Mouse (Mus musculus): ENCODE measurements at regions not wholly inside any gene's neighbourhood (a gene's known extent, or its start where the extent isn't known, plus 50 kb on each side); places are given as distances from the start of the nearest gene placed in this dataset.

DNA sequence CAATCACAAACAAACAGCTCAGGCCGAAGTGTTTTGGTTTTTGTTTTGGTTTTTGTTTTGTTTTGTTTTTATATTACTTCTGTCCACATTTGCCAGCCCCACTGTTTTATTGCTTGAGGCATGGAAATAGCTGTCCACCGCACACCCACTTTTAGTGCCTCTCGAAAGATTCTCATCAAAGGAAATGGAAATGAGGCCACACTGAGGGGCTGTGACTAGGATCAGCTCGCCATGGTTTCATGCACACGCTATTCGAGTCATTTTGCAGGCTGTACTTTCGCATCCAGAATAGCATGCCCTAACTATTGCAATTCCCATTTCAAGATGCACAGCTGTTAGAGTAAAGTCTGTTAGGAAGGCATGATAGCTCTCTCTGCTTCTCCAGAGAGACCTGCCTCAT, 1543.4 kb upstream of the Tenm3 start:
- intact Hi-C loops (cut with DNase I): no loop called here
- DNase-seq (ENCODE audit: low spot score in 2 of 2): peak in 1 of 2 experiments; percentile 1

DNA sequence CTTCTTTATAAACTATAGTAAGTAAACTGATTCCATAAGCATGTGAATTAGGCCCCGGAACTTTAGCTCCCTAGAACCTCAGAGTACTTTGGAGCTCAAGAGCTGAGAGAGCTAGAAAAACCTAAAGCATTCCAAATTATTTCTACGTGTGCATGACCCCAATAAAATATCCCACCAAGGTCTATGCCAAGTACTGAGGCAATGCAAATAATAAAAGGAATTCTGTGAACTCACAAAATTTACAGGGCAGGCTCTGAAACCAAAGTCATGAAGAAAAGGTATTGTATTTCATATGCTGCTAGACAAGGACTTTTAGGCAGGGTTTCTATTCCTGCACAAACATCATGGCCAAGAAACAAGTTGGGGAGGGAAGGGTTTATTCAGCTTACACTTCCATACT, 1539.9 kb upstream of the Tenm3 start:
- intact Hi-C loops (cut with DNase I): no loop called here
- DNase-seq (ENCODE audit: low spot score in 2 of 2): no peak

DNA sequence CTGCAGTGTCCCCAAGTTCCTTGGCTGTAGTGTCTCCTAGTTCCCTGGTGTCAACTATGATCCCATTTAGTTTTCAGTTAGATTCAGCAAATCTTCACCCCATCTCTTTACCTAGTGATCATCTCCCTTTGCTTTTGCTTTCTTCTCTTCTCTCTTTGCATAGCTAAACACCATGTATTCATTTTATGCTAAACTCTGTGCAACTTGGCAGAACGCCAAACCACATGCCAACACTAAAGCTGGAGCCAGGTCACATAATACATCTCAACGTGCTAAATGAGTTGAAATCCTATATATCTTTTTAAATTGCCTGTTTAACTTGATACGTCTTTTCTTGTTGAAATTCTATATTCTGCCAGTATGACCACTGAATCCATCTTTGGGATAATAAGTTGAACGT, 1536.0 kb upstream of the Tenm3 start:
- intact Hi-C loops (cut with DNase I): no loop called here
- no peak for DNase-seq (ENCODE audit: low spot score in 2 of 2)

DNA sequence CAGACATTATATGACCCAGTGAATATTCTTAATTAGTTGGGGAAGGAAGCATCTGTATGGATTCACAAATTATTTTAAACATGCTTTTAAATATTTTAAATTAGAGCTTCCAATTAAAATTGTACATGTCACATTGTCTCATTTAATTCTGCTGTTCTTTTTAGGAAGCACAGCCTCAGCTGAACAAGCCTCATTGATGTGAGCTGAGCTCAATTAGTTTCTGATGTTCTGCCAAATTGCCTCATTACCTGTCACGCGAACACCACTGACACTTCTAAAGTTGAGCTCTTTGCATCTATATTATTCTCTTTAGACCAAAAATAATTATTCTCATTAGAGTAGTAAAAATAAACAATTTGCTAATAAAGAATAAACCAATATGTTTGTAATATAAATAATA, 1530.0 kb upstream of the Tenm3 start:
- intact Hi-C loops (cut with DNase I): no loop called here
- no peak for DNase-seq (ENCODE audit: low spot score in 2 of 2)

DNA sequence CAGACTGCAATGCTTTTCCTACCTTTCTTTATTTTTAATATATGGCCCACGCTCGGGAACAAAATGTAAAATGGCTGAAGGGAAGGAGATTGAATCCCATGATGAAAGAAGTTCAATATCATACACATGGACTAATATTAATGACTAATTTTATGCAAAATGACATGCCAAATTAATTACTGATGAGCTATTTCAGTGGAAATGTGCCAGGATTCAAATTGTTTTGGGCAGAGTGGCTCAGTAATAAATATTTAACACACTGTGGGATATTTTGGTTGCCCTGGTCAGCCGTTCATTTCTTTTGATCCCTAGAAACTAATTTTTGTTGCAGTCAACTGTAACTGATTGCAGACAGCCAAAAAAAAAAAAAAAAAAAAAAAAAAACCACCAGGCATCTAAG, 1482.7 kb upstream of the Tenm3 start:
- DNase-seq (ENCODE audit: low spot score in 2 of 2): no peak
- intact Hi-C loops (cut with DNase I): no loop called here

DNA sequence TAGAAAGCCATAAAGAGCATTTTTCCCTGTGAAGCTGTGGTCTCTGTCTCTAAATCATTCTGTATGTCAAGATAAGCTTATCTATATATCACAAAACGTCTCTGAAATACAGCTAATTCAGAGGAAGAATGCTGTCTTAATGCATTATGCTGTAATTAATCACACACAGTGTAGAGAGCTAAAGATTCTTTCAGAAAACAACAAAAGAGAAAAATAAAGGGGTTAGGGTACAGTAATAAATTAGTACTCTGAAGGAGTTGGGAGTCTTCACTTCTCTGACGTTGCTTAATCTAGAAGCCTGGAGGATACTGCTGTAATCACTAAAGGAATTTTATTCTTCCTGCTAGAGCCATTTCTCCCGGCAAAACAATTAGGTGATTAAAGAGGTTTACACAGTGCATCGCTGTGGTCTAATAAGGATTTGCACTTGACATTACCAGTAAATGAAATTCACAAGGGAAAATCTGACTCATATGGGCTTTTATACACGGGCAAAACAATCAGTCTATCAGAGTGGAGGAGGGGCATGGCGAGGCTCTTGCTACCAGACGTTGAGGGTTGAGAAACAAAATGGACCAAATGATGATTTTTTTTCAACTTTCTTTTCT, 1477.7 kb upstream of the Tenm3 start:
- intact Hi-C loops (cut with DNase I): no loop called here
- no peak for DNase-seq (ENCODE audit: low spot score in 2 of 2)

DNA sequence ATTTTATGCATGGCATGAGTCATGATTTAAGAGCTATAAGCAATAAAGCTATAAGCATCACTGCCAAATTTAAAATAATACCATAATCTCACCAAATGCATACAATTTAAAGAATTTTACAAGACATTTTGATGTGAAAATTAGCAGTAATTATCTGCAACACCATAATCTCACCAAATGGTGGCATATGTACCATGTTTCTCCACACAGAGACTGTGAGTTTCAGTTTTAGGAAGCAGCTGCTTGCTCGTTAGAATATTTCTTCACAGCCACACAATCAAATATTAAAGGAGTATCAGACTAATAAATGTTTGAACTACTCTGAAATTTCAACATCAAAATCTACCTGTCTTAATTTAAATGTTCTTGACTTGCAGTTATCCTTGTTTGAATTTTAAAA, 1472.9 kb upstream of the Tenm3 start:
- no peak for DNase-seq (ENCODE audit: low spot score in 2 of 2)
- intact Hi-C loops (cut with DNase I): no loop called here

DNA sequence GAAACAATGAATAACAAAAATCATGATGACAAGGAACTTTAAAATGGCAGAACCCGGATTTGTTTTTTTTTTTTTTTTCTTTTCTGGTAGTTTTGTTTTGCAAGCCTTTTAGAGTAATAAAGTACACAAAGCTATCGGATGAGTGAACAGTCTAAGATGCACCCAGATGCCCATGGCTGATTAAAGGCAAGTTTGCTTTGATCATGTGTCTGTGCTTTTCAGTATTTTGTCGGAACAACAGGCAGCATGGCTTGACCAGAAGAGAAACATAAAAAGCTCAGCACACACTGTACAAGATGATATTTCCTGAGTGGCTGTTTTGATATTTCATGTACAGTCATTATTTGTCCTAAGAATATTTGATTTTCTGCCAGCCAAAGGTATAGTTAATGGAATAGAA, 1466.6 kb upstream of the Tenm3 start:
- no peak for DNase-seq (ENCODE audit: low spot score in 2 of 2)
- intact Hi-C loops (cut with DNase I): no loop called here

DNA sequence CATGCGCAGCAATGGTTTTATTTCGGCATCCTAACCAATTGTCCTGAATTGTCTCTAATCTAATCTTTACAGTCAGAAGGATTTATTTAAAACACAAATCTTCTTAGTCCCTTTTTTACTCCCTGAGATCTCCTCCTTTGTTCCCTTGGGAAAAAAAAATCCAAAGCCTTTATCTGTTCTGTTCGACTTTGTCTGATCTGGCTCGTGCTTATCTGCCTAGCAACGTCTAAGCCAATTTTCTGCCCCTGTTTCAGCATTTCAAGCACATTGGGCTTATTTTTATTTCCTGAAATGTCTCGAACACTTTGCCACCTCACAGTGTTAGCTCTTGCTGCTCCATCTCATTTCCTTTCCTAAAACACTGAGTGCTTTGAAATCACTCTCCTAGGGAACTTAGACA, 1456.6 kb upstream of the Tenm3 start:
- DNase-seq (ENCODE audit: low spot score in 2 of 2): no peak
- intact Hi-C loops (cut with DNase I): no loop called here

DNA sequence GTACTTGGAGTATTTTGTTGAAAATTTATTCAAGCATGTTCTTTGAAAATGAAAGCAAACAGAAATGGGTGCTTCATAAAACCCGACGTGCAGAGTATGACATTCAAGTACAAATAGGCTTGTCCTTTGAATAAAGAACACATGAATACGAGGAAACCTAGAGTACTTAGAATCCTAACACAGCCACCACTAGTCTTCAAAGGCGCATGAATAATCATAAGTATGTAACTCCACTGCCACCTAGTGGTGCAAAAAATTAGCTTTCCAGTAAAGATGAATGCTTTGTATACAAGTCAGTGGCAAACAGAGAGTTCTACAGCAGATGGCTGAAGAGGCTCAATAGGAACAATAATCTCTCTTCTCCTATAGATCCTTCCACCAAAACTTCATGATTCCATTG, 1449.8 kb upstream of the Tenm3 start:
- DNase-seq (ENCODE audit: low spot score in 2 of 2): peak; percentile 95 to 97
- intact Hi-C loops (cut with DNase I): loop anchor here (10.0 kb wide), 2 partner anchors 129 to 621 kb away; no protein-coding TSS in a partner anchor

DNA sequence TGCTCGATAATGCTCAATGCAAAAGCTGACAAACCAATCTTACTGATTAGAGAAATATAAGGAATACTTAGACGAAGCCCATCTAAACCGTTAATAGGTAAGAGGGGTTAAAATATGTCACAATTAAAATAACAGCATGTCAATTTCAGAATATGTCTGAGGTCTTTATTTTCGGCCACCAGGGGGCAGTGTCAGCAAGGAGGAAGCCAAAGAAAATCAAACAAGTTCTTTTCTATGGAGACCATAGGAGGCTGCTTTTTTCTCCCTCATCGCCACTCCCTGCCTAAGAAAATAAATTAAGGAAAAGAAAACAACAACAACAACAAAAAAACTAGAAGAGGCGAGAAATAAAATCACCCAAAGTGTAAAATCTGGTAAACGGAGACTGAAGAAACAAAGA, 1448.4 kb upstream of the Tenm3 start:
- peak; percentile 43 to 73 for DNase-seq (ENCODE audit: low spot score in 2 of 2)
- intact Hi-C loops (cut with DNase I): loop anchor here (10.0 kb wide), 2 partner anchors 127 to 623 kb away; no protein-coding TSS in a partner anchor

DNA sequence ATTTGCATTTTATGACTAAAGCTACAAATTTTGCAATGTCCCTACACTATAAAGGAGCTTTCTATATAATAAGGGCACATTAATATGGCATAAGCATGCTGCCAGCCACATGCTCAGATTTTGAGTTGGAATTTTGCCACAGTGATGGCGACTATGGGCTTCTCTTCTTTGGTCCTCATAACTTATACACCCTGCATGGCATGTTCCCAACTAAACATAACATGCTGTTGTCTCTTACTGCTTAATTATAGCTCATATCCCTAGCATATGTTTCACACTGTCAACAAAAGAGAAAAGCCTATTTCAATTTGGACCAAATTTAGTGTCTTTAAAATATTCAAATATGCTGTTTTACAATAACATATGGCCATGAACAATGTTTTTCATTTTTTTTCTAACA, 1432.6 kb upstream of the Tenm3 start:
- DNase-seq (ENCODE audit: low spot score in 2 of 2): no peak
- intact Hi-C loops (cut with DNase I): no loop called here

DNA sequence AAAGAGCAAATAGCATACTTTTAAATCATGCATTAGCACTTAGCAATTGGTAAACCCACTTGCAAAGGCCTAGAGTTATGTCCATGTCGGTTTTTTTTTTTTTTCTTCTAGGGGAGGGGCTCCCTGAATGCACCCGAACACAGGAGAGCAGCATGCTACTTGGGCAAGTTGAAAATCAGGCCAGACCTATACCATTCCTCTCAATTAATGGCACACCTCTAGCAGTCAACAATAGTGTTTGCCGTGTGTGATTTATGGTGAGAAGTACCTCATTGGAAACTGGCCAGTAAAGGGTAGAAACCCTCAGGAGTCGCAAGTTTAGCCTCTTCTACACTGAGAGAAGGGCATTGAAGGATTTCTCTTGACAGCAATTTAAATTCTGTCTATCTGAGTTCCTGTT, 1421.0 kb upstream of the Tenm3 start:
- DNase-seq (ENCODE audit: low spot score in 2 of 2): no peak
- intact Hi-C loops (cut with DNase I): no loop called here
